Mouse (Mus musculus) neural tube, embryonic 12.5 days (tissue): ENCODE results near the gene Klhl30. TPM values are rescaled to one million over a fixed set of nuclear protein-coding genes. Genes with fewer than 3 reads are reported as not detected.

Experiments used
- ATAC-seq: fragments of 200-750 bp; cut with Nextera tagmentation; 2 replicates; pipeline ENCODE4 v1.8.0; 2017; ENCODE audit warnings: low read depth, mild to moderate bottlenecking, moderate TSS enrichment, moderate library complexity; ENCODE audit not compliant: low FRiP score
- H3K27ac ChIP-seq: fragments of 300-500 bp; sonication (generic); 2 replicates; pipeline ENCODE4 v1.5.1; 2016
- H3K27me3 ChIP-seq: fragments of 300-500 bp; sonication (generic); replicated peaks from 2 replicates; pipeline ENCODE4 v1.6.1; 2016; ENCODE audit warnings: mild to moderate bottlenecking
- H3K36me3 ChIP-seq: fragments of 300-500 bp; sonication (generic); 2 replicates; pipeline ENCODE4 v1.6.1; 2016; ENCODE audit warnings: mild to moderate bottlenecking
- H3K4me1 ChIP-seq: fragments of 300-500 bp; sonication (generic); 2 replicates; pipeline ENCODE4 v1.6.1; 2016
- H3K4me2 ChIP-seq: fragments of 300-500 bp; sonication (generic); replicated peaks from 2 replicates; pipeline ENCODE4 v1.6.1; 2016; ENCODE audit warnings: mild to moderate bottlenecking
- H3K4me3 ChIP-seq: fragments of 300-500 bp; sonication (generic); 2 replicates; pipeline ENCODE4 v1.5.1; 2016
- H3K9ac ChIP-seq: fragments of 300-500 bp; sonication (generic); 2 replicates; pipeline ENCODE4 v1.6.1; 2016; ENCODE audit warnings: mild to moderate bottlenecking
- H3K9me3 ChIP-seq: fragments of 300-500 bp; sonication (generic); 2 replicates; pipeline ENCODE4 v1.6.1; 2016; ENCODE audit warnings: mild to moderate bottlenecking
- WGBS: fragments of 180-500 bp; shearing (Covaris S2); methylation state at CpG from one replicate; pipeline ENCODE4 v1.1.7; 2016; 5-methylcytosine and 5-hydroxymethylcytosine counted together
- polyA plus RNA-seq: library from polyadenylated mRNA; unstranded; fragments of >200 nt; fragmentation: Nextera tagmentation; extraction: Ambion mirVana; gene quantifications from 2 replicates; pipeline ENCODE4 v1.2.1, GENCODE M21; 2016

Gene Klhl30
- polyA plus RNA-seq, 1 experiment from 2014 or later: 0.39 TPM

DNA sequence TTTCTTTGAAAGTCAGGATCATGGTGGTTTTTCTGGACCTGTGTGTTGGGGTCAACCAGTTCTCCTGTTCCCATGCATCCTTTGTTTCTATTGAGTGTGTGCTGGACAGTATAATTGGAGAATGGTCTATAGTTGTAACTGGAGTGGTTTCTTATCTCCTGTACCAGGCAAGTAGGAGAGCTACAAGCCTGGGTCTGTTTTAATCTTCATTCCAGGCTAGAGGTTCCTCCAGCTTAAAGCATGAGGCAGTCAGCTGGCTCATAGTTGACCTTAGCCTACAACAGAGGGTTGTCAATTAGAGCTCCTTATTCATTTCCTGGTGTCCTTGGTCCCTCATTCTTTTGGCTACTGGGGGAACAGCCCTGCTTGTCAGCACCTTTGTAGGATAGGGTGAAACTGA lies 17.2 kb upstream of the Klhl30 start:
- Histone ChIP-seq H3K4me2 (no peak overlapping the region), H3K27ac (no peak overlapping the region), H3K9me3 (no peaks in the 10 kb centered on the region), H3K4me1 (no peaks in the 10 kb centered on the region), H3K9ac (no peak overlapping the region), H3K27me3 (no peaks in the 10 kb centered on the region), H3K36me3 (no peaks in the 10 kb centered on the region), H3K4me3 (no peak overlapping the region)
- no peak for ATAC-seq

- Histone ChIP-seq H3K4me3 (no peak overlapping the region), H3K9ac (no peak overlapping the region), H3K36me3 (no peaks in the 10 kb centered on the region), H3K4me2 (no peak overlapping the region), H3K9me3 (no peaks in the 10 kb centered on the region), H3K4me1 (no peaks in the 10 kb centered on the region), H3K27me3 (no peaks in the 10 kb centered on the region; the same call in 1 of the 2 replicates), H3K27ac (no peak overlapping the region)
- no peak for ATAC-seq
- 89% methylated on average over 7 of the region's 7 CpGs for WGBS
These were observed 13.5 kb upstream of the Klhl30 start for GRCm38 (mm10) chr1:91337355-91337754.

DNA sequence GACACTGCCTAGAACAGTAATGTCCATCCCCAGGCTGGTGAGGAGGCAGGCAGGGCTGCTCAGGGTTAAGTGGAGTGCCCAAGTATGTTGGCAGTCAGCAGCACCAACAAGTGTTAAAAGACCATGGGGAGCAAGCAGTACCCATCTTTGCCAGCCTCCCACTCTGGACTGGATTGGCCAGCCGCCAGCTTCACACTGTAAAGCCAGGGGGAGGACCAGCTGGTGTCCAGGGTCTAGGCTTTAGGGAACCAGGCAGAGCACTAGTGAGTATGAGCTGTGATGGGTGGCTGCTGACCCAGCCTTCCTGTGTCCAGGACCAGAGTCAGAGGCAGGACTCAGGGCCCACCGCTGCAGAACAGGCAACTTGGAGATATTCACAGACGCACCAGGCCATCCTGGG lies 6.8 kb upstream of the Klhl30 start:
- Histone ChIP-seq H3K9ac (no peak overlapping the region), H3K4me3 (no peak overlapping the region), H3K9me3 (no peaks in the 10 kb centered on the region), H3K4me2 (no peak overlapping the region), H3K4me1 (peaks cover 14% of the 10 kb centered on the region), H3K27ac (no peak overlapping the region), H3K36me3 (no peaks in the 10 kb centered on the region), H3K27me3 (peaks cover 43% of the 10 kb centered on the region)
- 77% methylated on average over 3 of the region's 3 CpGs for WGBS
- ATAC-seq: no peak

DNA sequence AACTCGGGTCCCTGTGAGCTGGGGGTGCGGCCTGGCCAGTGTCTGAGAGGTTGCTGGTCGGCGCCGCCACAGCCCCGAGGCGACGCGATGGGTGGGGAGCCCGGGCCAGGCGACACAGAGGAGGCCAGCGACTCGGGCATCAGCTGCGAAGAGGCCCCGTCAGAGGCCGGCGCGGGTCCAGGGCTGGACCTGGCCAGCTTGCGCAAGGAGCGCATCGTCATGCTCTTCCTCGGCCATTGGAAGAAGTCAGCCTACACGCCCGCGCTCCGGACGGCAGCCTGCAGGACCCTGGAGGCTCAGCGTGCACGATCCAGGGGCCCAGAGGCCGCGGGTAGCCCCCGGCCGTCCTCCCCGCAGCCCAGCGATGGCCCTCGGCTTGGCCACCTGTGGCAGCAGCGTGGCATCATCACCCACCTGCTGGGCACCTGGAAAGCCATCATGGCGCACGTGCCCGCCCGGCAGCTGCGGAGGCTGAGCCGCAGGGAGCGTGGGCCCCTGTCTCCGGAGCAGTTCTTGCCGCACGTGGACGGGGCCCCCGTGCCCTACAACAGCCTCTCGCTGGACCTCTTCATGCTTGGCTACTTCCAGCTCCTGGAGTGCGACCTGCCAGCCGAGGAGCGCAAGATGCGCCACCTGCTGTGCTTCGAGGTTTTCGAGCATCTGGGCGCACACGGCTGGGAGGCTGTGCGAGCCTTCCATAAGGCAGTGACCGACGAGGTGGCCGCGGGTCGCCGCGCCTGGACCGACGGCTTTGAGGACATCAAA lies 5.7 kb upstream of the Klhl30 start:
- Histone ChIP-seq H3K9ac (no peak overlapping the region; the same call in 1 of the 2 replicates), H3K27ac (no peak overlapping the region), H3K36me3 (no peaks in the 10 kb centered on the region), H3K4me3 (peak overlapping the region; percentile 19), H3K27me3 (peaks cover 43% of the 10 kb centered on the region), H3K4me2 (peak overlapping the region; percentile 58), H3K4me1 (peaks cover 14% of the 10 kb centered on the region), H3K9me3 (no peaks in the 10 kb centered on the region)
- no peak for ATAC-seq
- 5% methylated on average over 68 of the region's 68 CpGs for WGBS

DNA sequence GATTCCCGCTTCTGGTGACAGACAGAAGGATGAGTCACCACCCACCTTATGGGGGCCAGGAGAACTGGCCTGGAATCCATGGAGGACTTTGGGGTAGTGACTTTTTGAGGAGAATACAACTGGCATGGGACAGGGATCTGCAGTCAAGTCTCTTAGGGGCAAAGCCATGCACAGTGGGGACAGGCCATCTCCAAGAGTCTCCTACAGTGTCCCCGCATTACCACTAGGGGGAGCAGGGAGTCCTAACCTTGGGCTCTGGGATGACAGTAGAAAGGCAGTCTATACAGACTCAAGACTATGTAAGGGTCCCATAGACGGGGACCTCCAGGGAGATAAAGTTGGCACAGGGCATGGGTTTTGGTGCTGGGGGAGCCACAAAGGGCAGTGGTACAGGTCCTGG lies 3.9 kb upstream of the Klhl30 start:
- Histone ChIP-seq H3K36me3 (no peaks in the 10 kb centered on the region), H3K4me3 (no peak overlapping the region), H3K4me2 (no peak overlapping the region), H3K4me1 (peaks cover 14% of the 10 kb centered on the region), H3K9me3 (no peaks in the 10 kb centered on the region), H3K27ac (no peak overlapping the region), H3K9ac (no peak overlapping the region), H3K27me3 (peaks cover 43% of the 10 kb centered on the region)
- peak; percentile 68; the same call in 1 of the 2 replicates for ATAC-seq
- WGBS: 36% methylated on average over 3 of the region's 3 CpGs

- Histone ChIP-seq H3K4me3 (no peak overlapping the region), H3K4me2 (no peak overlapping the region), H3K36me3 (no peaks in the 10 kb centered on the region), H3K27me3 (peaks cover 6% of the 10 kb centered on the region), H3K27ac (no peak overlapping the region), H3K9ac (no peak overlapping the region), H3K9me3 (no peaks in the 10 kb centered on the region), H3K4me1 (no peaks in the 10 kb centered on the region)
- WGBS: 86% methylated on average over 3 of the region's 3 CpGs
- no peak for ATAC-seq
These were observed 433 bp downstream of the Klhl30 start for GRCm38 (mm10) chr1:91351249-91351648.

- ATAC-seq: no peak
- 93% methylated on average over 2 of the region's 2 CpGs for WGBS
- H3K9ac ChIP-seq: no peak overlapping the region
These were observed 1.5 kb downstream of the Klhl30 start for GRCm38 (mm10) chr1:91352277-91352676.

DNA sequence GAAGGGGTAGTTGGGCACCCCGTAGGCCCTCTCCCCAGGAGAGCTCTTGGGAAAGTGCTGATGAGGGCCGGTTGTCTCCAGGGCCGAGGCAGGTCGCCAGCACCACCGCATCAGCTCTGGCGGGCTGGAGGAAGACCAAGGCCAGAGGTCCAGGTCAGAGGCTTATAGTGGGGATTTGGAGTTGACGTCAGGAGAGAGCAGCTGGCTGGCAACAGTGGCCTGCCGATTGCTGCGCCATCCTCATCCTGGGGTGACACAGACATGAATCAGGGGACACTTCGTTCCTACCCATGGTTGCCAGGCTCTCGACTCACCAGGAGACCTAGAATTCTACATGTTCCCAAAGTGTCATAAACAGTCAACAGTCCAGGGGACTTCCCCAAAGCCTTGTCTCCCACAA lies 5.3 kb downstream of the Klhl30 start:
- WGBS: 86% methylated on average over 11 of the region's 11 CpGs
- Histone ChIP-seq H3K9ac (no peak overlapping the region), H3K9me3 (no peaks in the 10 kb centered on the region), H3K36me3 (no peaks in the 10 kb centered on the region), H3K4me3 (no peak overlapping the region), H3K27ac (no peak overlapping the region), H3K4me2 (no peak overlapping the region), H3K27me3 (no peaks in the 10 kb centered on the region), H3K4me1 (no peaks in the 10 kb centered on the region)
- ATAC-seq: no peak

More at GRCm38 (mm10) chr1:91352277-91352676, 1.5 kb downstream of the Klhl30 start:
- Histone ChIP-seq H3K4me2 (no peak overlapping the region), H3K4me1 (no peaks in the 10 kb centered on the region), H3K4me3 (no peak overlapping the region), H3K27ac (no peak overlapping the region), H3K9me3 (no peaks in the 10 kb centered on the region), H3K27me3 (no peaks in the 10 kb centered on the region), H3K36me3 (no peaks in the 10 kb centered on the region)

GRCm38 (mm10) chr1:91362113-91362512 lies 11.3 kb downstream of the Klhl30 start:
- no peak overlapping the region for H3K9ac ChIP-seq
- WGBS: 83% methylated on average over 5 of the region's 5 CpGs
- peaks cover 7% of the 10 kb centered on the region; the same call in 1 of the 2 replicates for H3K4me1 ChIP-seq
- ATAC-seq: no peak
- no peak overlapping the region for H3K4me3 ChIP-seq
- H3K4me2 ChIP-seq: no peak overlapping the region
- H3K27ac ChIP-seq: no peak overlapping the region
- peaks cover 14% of the 10 kb centered on the region; the same call in 1 of the 2 replicates for H3K27me3 ChIP-seq
- no peaks in the 10 kb centered on the region for H3K36me3 ChIP-seq
- H3K9me3 ChIP-seq: 0 out of 2 replicates have a peak, but pooled peaks cover 3% of the 10 kb centered on the region

DNA sequence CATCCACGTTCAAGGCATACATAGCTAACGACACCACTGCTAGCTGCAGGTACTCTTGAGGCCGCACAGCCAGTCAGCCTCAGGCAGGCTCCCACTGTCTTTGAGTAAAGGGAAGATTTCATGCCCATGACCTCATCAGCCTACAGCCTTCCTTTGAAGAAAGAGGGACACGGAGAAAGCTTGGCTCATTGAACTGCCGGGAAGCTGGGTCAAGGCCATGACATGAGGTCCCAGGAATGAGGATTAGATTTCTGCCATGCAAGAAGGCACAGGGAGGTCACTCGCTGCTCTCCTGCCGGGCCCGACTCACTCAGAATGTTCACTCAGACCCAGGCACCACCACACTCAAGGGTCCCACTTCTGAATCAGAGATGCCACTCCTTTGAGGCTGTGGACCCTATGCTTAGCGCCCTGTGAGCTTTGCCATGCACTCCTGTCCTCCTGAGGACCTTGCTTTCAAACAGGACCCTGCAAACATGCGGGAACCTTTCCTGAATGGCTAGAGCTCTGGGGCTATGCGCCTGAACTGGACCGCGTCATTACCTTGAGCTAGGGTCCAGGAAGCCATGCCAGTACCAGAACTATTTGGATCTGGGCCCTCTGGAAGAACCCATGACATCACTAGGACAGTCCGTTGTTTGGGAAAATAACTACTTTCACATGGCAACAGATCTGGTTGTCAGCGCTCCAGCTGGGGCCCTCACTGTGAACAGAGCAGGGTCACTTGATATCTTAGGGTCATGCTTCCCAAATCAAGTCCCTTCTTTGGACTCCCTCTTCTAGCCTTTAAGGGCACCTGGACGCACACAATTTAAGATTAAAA lies 14.2 kb downstream of the Klhl30 start:
- no peak overlapping the region for H3K27ac ChIP-seq
- H3K9me3 ChIP-seq: 0 out of 2 replicates have a peak, but pooled peaks cover 3% of the 10 kb centered on the region
- H3K27me3 ChIP-seq: peaks cover 19% of the 10 kb centered on the region; the same call in 1 of the 2 replicates
- H3K9ac ChIP-seq: no peak overlapping the region
- H3K4me3 ChIP-seq: no peak overlapping the region
- H3K36me3 ChIP-seq: peaks cover 3% of the 10 kb centered on the region; the same call in 1 of the 2 replicates
- WGBS: 93% methylated on average over 16 of the region's 16 CpGs
- H3K4me2 ChIP-seq: no peak overlapping the region
- peaks cover 7% of the 10 kb centered on the region; the same call in 1 of the 2 replicates for H3K4me1 ChIP-seq
- no peak for ATAC-seq

GRCm38 (mm10) chr1:91365816-91366214 lies 15.0 kb downstream of the Klhl30 start:
- no peak overlapping the region; the same call in 1 of the 2 replicates for H3K9ac ChIP-seq
- no peak for ATAC-seq
- peak overlapping the region; percentile 32; the same call in 1 of the 2 replicates for H3K4me3 ChIP-seq
- H3K36me3 ChIP-seq: peaks cover 7% of the 10 kb centered on the region; the same call in 1 of the 2 replicates
- 30% methylated on average over 8 of the region's 8 CpGs for WGBS
- H3K4me2 ChIP-seq: peak overlapping the region; percentile 63
- H3K27ac ChIP-seq: no peak overlapping the region
- H3K4me1 ChIP-seq: peaks cover 7% of the 10 kb centered on the region; the same call in 1 of the 2 replicates
- H3K27me3 ChIP-seq: peaks cover 19% of the 10 kb centered on the region; the same call in 1 of the 2 replicates
- 0 out of 2 replicates have a peak, but pooled peaks cover 3% of the 10 kb centered on the region for H3K9me3 ChIP-seq
